ENCODE assay signal across 22 mouse cellular contexts in the genomic region with DNA sequence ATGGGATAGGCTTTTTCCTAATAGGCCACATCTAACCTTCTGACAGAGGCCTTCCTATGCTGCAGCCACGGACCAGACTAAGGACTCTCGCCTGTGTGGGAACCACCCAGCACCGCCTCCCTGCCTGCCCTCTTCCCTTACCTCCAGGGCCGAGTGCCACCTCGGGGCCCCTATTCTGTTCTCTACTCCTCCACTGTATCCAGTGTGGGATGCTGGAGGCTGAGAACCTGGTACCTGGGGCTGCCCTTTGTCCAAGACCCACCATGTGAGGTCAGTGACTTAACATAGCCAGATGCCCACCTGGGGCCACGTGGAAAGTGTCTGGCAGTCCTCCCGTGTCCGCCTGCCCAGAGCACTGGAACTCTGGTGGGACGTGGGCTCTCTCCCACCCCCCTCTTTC.
"Had no signal": no experiment of that assay in that cellular context is flagged by ENCODE, and none has a peak within 500 bp of the region (broad histone marks: within the 10 kb centered on the region; RNA-seq: fewer than 3 reads in every experiment).

No protein-coding gene starts in this region.

- DNase-seq: forebrain, postnatal 0 days; gastrocnemius, postnatal 14 days; gastrocnemius, postnatal 36 days; heart, adult 18-20 months; heart, postnatal 10 days; kidney, adult 11 months; kidney, adult 2 months; kidney, adult 9 months; kidney, postnatal 14 days; kidney, postnatal 36 days; layer of hippocampus, adult 9-11 months; layer of hippocampus, postnatal 36 days; left cerebral cortex, postnatal 4 days had no signal

- H3K4me2 ChIP-seq: heart, embryonic 11.5 days; hindbrain, embryonic 13.5 days; hindbrain, embryonic 15.5 days; kidney, embryonic 15.5 days; limb, embryonic 13.5 days; limb, embryonic 15.5 days had no signal

- H3K9ac ChIP-seq: forebrain, postnatal 0 days; hindbrain, embryonic 13.5 days; hindbrain, embryonic 15.5 days; kidney, embryonic 15.5 days; limb, embryonic 13.5 days; limb, embryonic 15.5 days had no signal

- H3K4me3 ChIP-seq: hindbrain, embryonic 13.5 days; hindbrain, embryonic 15.5 days; kidney, embryonic 15.5 days; limb, embryonic 13.5 days; limb, embryonic 15.5 days had no signal

- H3K27me3 ChIP-seq: hindbrain, embryonic 13.5 days; hindbrain, embryonic 15.5 days; kidney, embryonic 15.5 days; limb, embryonic 13.5 days; limb, embryonic 15.5 days had no signal

- H3K27ac ChIP-seq: hindbrain, embryonic 13.5 days; hindbrain, embryonic 15.5 days; hindbrain, postnatal 0 days; kidney, embryonic 15.5 days; kidney, postnatal 0 days; limb, embryonic 13.5 days; limb, embryonic 15.5 days had no signal

- H3K36me3 ChIP-seq: hindbrain, embryonic 13.5 days; hindbrain, embryonic 15.5 days; kidney, embryonic 15.5 days; limb, embryonic 13.5 days; limb, embryonic 15.5 days had no signal

- H3K4me1 ChIP-seq: hindbrain, embryonic 13.5 days; hindbrain, embryonic 15.5 days; kidney, embryonic 15.5 days; limb, embryonic 13.5 days; limb, embryonic 15.5 days had no signal

- H3K9me3 ChIP-seq: hindbrain, embryonic 15.5 days; kidney, embryonic 15.5 days; limb, embryonic 15.5 days had no signal

- ATAC-seq: forebrain, postnatal 0 days; hindbrain, postnatal 0 days; intestine, embryonic 16.5 days had no signal
